Mouse (Mus musculus) olfactory bulb, adult 2 months (tissue): ENCODE data around the gene Eif4g2.

Experiments used
- CTCF ChIP-seq: fragments of 200-500 bp; IDR thresholded peaks from 2 replicates; pipeline ENCODE4 v1.5.1; 2012; ENCODE audit warnings: low read depth, mild to moderate bottlenecking, low read length, moderate library complexity; ENCODE audit not compliant: insufficient read depth
- POLR2A ChIP-seq: fragments of 200-500 bp; IDR thresholded peaks from 2 replicates; pipeline ENCODE4 v1.6.1; 2012; ENCODE audit warnings: mild to moderate bottlenecking, low read depth, low read length, moderate library complexity; ENCODE audit not compliant: insufficient read depth

- no peak for TF ChIP-seq POLR2A
- no peak for TF ChIP-seq CTCF
Measured at GRCm38 (mm10) chr7:111055221-111055620, 27.6 kb downstream of the Eif4g2 start.
